Mouse (Mus musculus): Measurements from ENCODE around the gene Katnb1. TPM values are rescaled to one million over a fixed set of nuclear protein-coding genes. Genes with fewer than 3 reads are reported as not detected.
A peak's percentile ranks its signal among the peaks of the same experiment; 100 is the strongest.

Gene Katnb1
- total RNA-seq (2014; rRNA removed) (43.9 and 50.6 TPM in 2 replicates), polyA plus RNA-seq (2015; fragmentation: Nextera tagmentation; extraction: Ambion mirVana) (44.7 and 49.5 TPM in 2 replicates)

GRCm38 (mm10) chr8:95080381-95081341 is at the start of gene Katnb1:
Gene Katnb1 (plus strand): TSS chr8:95081186.
- no peak for TF ChIP-seq CTCF (IDR thresholded peaks at IDR 0.05; ENCODE audit: low read depth)
- H3K36me3 ChIP-seq (ENCODE audit: insufficient read depth), result peaks cover 16% of the 10 kb centered on the region
- H3K4me1 ChIP-seq (ENCODE audit: insufficient read depth), result peaks cover 7% of the 10 kb centered on the region; the same call in 1 of the 2 replicates
- WGBS, result under 1% methylated on average over 47 of the region's 47 CpGs
- ATAC-seq, result peak; percentile 97
- peak within 1 kb of the TSS; percentile 85 for H3K27ac ChIP-seq (ENCODE audit: low read depth, low read length)
- no peaks in the 10 kb centered on the region for H3K9me3 ChIP-seq (ENCODE audit: low read length)
- no peaks in the 10 kb centered on the region for H3K27me3 ChIP-seq (ENCODE audit: insufficient read depth, low read length)
- DNase-seq, result peak; percentile 100
- H3K4me2 ChIP-seq (ENCODE audit: low read depth), result peak within 1 kb of the TSS; percentile 84
- H3K9ac ChIP-seq, result peak within 1 kb of the TSS; percentile 78
- peak within 1 kb of the TSS; percentile 77 for H3K4me3 ChIP-seq (ENCODE audit: low read depth, low read length)

GRCm38 (mm10) chr8:95037106-95037925 is 43.7 kb upstream of the Katnb1 start:
- TF ChIP-seq CTCF (IDR thresholded peaks at IDR 0.05; ENCODE audit: low read depth), result no peak
- peak; percentile 99 for ATAC-seq
- DNase-seq, result peak; percentile 83
- H3K9me3 ChIP-seq (ENCODE audit: low read length), result no peaks in the 10 kb centered on the region
- H3K4me1 ChIP-seq (ENCODE audit: insufficient read depth), result peaks cover 4% of the 10 kb centered on the region; the same call in 1 of the 2 replicates
- H3K4me3 ChIP-seq (ENCODE audit: low read depth, low read length), result no peak overlapping the region
- no peaks in the 10 kb centered on the region for H3K27me3 ChIP-seq (ENCODE audit: insufficient read depth, low read length)
- no peaks in the 10 kb centered on the region for H3K36me3 ChIP-seq (ENCODE audit: insufficient read depth)
- WGBS, result 51% methylated on average over 7 of the region's 7 CpGs
- H3K9ac ChIP-seq, result no peak overlapping the region
- peak overlapping the region; percentile 69; the same call in 1 of the 2 replicates for H3K27ac ChIP-seq (ENCODE audit: low read depth, low read length)
- no peak overlapping the region for H3K4me2 ChIP-seq (ENCODE audit: low read depth)

GRCm38 (mm10) chr8:95041883-95042784 is 38.9 kb upstream of the Katnb1 start:
- no peak overlapping the region for H3K4me3 ChIP-seq (ENCODE audit: low read depth, low read length)
- H3K9me3 ChIP-seq (ENCODE audit: low read length), result no peaks in the 10 kb centered on the region
- ATAC-seq (no peak), DNase-seq (no peak)
- no peak overlapping the region for H3K4me2 ChIP-seq (ENCODE audit: low read depth)
- no peak overlapping the region for H3K9ac ChIP-seq
- H3K36me3 ChIP-seq (ENCODE audit: insufficient read depth), result no peaks in the 10 kb centered on the region
- TF ChIP-seq CTCF (IDR thresholded peaks at IDR 0.05; ENCODE audit: low read depth), result no peak
- no peaks in the 10 kb centered on the region for H3K27me3 ChIP-seq (ENCODE audit: insufficient read depth, low read length)
- H3K27ac ChIP-seq (ENCODE audit: low read depth, low read length), result no peak overlapping the region
- H3K4me1 ChIP-seq (ENCODE audit: insufficient read depth), result no peaks in the 10 kb centered on the region
- WGBS, result 78% methylated on average over 6 of the region's 6 CpGs

GRCm38 (mm10) chr8:95044811-95045210 is 36.2 kb upstream of the Katnb1 start:
- H3K9ac ChIP-seq, result no peak overlapping the region
- no peak overlapping the region for H3K4me3 ChIP-seq (ENCODE audit: low read depth, low read length)
- 0 out of 2 replicates have a peak, but pooled peaks cover 3% of the 10 kb centered on the region for H3K4me1 ChIP-seq (ENCODE audit: insufficient read depth)
- DNase-seq (no peak), ATAC-seq (peak; percentile 62)
- 51% methylated on average over 4 of the region's 4 CpGs for WGBS
- H3K27me3 ChIP-seq (ENCODE audit: insufficient read depth, low read length), result no peaks in the 10 kb centered on the region
- no peaks in the 10 kb centered on the region for H3K9me3 ChIP-seq (ENCODE audit: low read length)
- TF ChIP-seq CTCF (IDR thresholded peaks at IDR 0.05; ENCODE audit: low read depth), result no peak
- no peaks in the 10 kb centered on the region for H3K36me3 ChIP-seq (ENCODE audit: insufficient read depth)
- no peak overlapping the region for H3K27ac ChIP-seq (ENCODE audit: low read depth, low read length)
- no peak overlapping the region for H3K4me2 ChIP-seq (ENCODE audit: low read depth)

- no peak for TF ChIP-seq CTCF (IDR thresholded peaks at IDR 0.05; ENCODE audit: low read depth)
- Histone ChIP-seq H3K36me3 (ENCODE audit: insufficient read depth) (no peaks in the 10 kb centered on the region), H3K27ac (ENCODE audit: low read depth, low read length) (no peak overlapping the region), H3K4me2 (ENCODE audit: low read depth) (no peak overlapping the region), H3K9ac (no peak overlapping the region), H3K9me3 (ENCODE audit: low read length) (no peaks in the 10 kb centered on the region), H3K4me1 (ENCODE audit: insufficient read depth) (0 out of 2 replicates have a peak, but pooled peaks cover 3% of the 10 kb centered on the region), H3K4me3 (ENCODE audit: low read depth, low read length) (no peak overlapping the region), H3K27me3 (ENCODE audit: insufficient read depth, low read length) (no peaks in the 10 kb centered on the region)
- WGBS, result 76% methylated on average over 3 of the region's 3 CpGs
- no peak for DNase-seq
- ATAC-seq, result no peak
Measured at GRCm38 (mm10) chr8:95046982-95047381, 34.0 kb upstream of the Katnb1 start.
